Mouse (Mus musculus): Measurements from ENCODE around the gene Rimbp2.
A peak's percentile ranks its signal among the peaks of the same experiment; 100 is the strongest.

GRCm38 (mm10) chr5:128819638-128820285, 133.5 kb downstream of the Rimbp2 start:
- peak; percentile 62; the same call in 1 of the 2 replicates for TF ChIP-seq POLR2A (IDR thresholded peaks at IDR 0.05; ENCODE audit: extremely low read depth, insufficient read depth, low read length)
- TF ChIP-seq CTCF (IDR thresholded peaks at IDR 0.05; ENCODE audit: extremely low read depth, insufficient read depth, low read length) = no peak
